Mouse (Mus musculus): Measurements from ENCODE around the gene 1700086D15Rik. TPM values are rescaled to one million over a fixed set of nuclear protein-coding genes. Genes with fewer than 3 reads are reported as not detected.

Gene 1700086D15Rik
- polyA plus RNA-seq, 2 experiments, result not detected

DNA sequence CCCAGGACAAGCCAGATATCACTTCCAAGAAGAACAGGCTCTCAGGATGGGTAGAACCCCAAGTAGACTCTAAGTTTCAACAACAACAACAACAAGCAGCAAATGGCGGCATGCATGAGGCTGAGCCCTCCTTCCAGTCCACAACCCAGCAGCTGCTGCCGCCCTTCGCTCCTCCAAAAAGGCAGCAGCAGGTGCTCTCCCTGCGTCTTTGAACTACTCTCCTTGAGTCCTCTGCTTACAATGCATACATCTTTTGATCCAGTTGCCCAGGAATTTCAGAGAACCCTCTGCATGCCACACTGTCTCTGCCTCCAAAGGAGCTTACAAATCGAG, 1.1 kb downstream of the 1700086D15Rik start:
- H3K4me3 ChIP-seq (ENCODE audit: insufficient read depth in 1 of 2, low read depth in 2 of 2, low read length in 2 of 2), result no peak overlapping the region
- H3K27ac ChIP-seq, result no peak overlapping the region
- no peaks in the 10 kb centered on the region for H3K36me3 ChIP-seq (replicated peaks; ENCODE audit: control insufficient read depth, insufficient read depth, low read depth)
- TF ChIP-seq EP300 (IDR thresholded peaks at IDR 0.05; ENCODE audit: low read depth), result no peak
- TF ChIP-seq CTCF (IDR thresholded peaks at IDR 0.05; ENCODE audit: low read depth), result no peak
- no peaks in the 10 kb centered on the region for H3K4me1 ChIP-seq (replicated peaks; ENCODE audit: control insufficient read depth in 2 of 2, insufficient read depth in 2 of 2, low read length in 1 of 2)
- WGBS (ENCODE audit: insufficient replicate concordance), result 75% methylated on average over 5 of the region's 5 CpGs
- ATAC-seq (ENCODE audit: insufficient read depth) (no peak), DNase-seq (ENCODE audit: low read depth in 3 of 3, low spot score in 3 of 3) (no peak)
- no peak overlapping the region for H3K9ac ChIP-seq (replicated peaks)
- H3K9me3 ChIP-seq (ENCODE audit: control insufficient read depth, low read length), result no peaks in the 10 kb centered on the region
- no peak overlapping the region for H3K4me2 ChIP-seq (ENCODE audit: low read depth)
- H3K27me3 ChIP-seq (ENCODE audit: control insufficient read depth, insufficient read depth, low read length), result peaks cover 13% of the 10 kb centered on the region

DNA sequence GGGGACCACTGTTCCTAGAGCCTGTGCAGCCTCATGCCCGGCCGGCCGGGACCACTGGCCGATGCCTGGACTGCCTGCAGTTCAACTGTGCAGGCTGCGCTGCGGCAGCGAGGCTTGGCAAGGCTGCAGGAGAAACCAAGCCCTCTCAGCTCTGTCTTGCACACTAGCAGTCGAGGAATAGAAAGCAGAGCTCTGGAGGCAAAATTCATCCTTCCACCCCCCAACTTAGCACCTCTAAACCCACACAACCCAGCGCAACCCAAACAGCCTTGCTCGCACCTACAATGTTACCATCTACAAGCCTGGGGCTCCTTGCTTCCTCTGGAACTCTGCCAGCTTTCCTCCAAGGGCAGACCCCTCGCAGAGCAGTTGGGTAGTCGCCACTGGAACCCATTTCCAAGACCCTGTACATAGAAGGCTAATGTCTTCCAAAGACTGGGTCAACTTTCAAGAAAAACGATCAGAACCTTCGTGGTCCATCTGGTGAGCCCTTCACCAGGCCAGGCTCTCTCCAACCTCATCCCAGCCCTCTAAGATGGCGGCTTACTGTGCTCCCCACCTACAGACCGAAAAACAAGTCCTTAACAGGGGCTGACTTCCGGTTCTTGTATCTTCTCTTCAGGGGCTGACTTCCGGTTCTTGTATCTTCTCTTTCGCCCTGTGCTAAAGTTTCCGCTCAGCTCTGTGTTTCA, 1.6 kb downstream of the 1700086D15Rik start:
- Histone ChIP-seq H3K4me3 (ENCODE audit: insufficient read depth in 1 of 2, low read depth in 2 of 2, low read length in 2 of 2) (no peak overlapping the region), H3K9me3 (ENCODE audit: control insufficient read depth, low read length) (no peaks in the 10 kb centered on the region), H3K9ac (replicated peaks) (no peak overlapping the region), H3K27ac (no peak overlapping the region), H3K4me2 (ENCODE audit: low read depth) (no peak overlapping the region), H3K36me3 (replicated peaks; ENCODE audit: control insufficient read depth, insufficient read depth, low read depth) (no peaks in the 10 kb centered on the region), H3K4me1 (replicated peaks; ENCODE audit: control insufficient read depth in 2 of 2, insufficient read depth in 2 of 2, low read length in 1 of 2) (no peaks in the 10 kb centered on the region), H3K27me3 (ENCODE audit: control insufficient read depth, insufficient read depth, low read length) (peaks cover 13% of the 10 kb centered on the region)
- ATAC-seq (ENCODE audit: insufficient read depth) (no peak), DNase-seq (ENCODE audit: low read depth in 3 of 3, low spot score in 3 of 3) (no peak)
- WGBS (ENCODE audit: insufficient replicate concordance), result 71% methylated on average over 20 of the region's 20 CpGs
- TF ChIP-seq EP300 (IDR thresholded peaks at IDR 0.05; ENCODE audit: low read depth) (no peak), CTCF (IDR thresholded peaks at IDR 0.05; ENCODE audit: low read depth) (no peak)

DNA sequence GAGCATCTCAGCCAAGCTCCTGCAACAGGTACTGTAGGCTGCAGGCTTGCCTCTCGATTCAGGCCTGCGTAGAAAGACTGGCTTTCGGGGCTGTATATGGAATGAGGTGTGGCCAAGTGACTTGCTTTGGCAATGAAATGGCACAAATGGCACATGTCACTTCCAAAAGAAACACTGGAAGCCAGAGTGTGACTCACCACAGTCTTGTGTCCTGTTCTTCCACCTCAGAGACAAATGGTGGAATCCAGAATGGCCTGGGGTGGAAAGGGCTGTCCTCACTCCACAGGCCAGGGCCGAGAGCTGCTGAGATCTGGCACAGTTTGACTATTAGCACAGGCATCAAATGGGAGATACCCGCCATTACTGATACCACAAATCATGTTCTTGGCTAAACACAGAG, 6.7 kb downstream of the 1700086D15Rik start:
- no peak overlapping the region for H3K9ac ChIP-seq (replicated peaks)
- TF ChIP-seq CTCF (IDR thresholded peaks at IDR 0.05; ENCODE audit: low read depth) (no peak), EP300 (IDR thresholded peaks at IDR 0.05; ENCODE audit: low read depth) (no peak)
- no peaks in the 10 kb centered on the region for H3K4me1 ChIP-seq (replicated peaks; ENCODE audit: control insufficient read depth in 2 of 2, insufficient read depth in 2 of 2, low read length in 1 of 2)
- no peak overlapping the region for H3K4me2 ChIP-seq (ENCODE audit: low read depth)
- no peak overlapping the region for H3K27ac ChIP-seq
- DNase-seq (ENCODE audit: low read depth in 3 of 3, low spot score in 3 of 3) (no peak), ATAC-seq (ENCODE audit: insufficient read depth) (no peak)
- no peaks in the 10 kb centered on the region for H3K36me3 ChIP-seq (replicated peaks; ENCODE audit: control insufficient read depth, insufficient read depth, low read depth)
- 64% methylated on average over 5 of the region's 5 CpGs for WGBS (ENCODE audit: insufficient replicate concordance)
- no peak overlapping the region for H3K4me3 ChIP-seq (ENCODE audit: insufficient read depth in 1 of 2, low read depth in 2 of 2, low read length in 2 of 2)
- no peaks in the 10 kb centered on the region for H3K27me3 ChIP-seq (ENCODE audit: control insufficient read depth, insufficient read depth, low read length)
- no peaks in the 10 kb centered on the region for H3K9me3 ChIP-seq (ENCODE audit: control insufficient read depth, low read length)

DNA sequence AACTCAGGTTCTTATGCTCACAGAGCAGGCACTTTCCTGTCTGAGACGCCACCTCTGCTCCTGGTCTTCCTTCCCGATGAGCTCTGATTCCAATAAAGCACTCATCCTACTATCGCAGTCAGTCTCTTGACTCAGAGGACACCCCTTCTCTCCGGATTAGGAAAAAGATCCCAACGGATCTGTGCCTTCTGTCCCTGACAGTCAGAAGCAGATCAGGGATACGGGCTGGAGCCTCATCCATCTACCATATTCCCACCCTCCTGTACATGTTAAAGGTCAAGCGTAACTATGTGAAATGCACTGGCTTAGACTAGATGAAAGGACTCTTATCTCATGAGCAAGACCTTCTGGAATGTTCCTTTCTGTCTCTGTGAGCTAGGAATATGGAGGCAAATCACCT, 11.2 kb downstream of the 1700086D15Rik start:
- H3K4me3 ChIP-seq (ENCODE audit: insufficient read depth in 1 of 2, low read depth in 2 of 2, low read length in 2 of 2), result no peak overlapping the region
- 70% methylated on average over 7 of the region's 7 CpGs for WGBS (ENCODE audit: insufficient replicate concordance)
- no peak for ATAC-seq (ENCODE audit: insufficient read depth)
- TF ChIP-seq EP300 (IDR thresholded peaks at IDR 0.05; ENCODE audit: low read depth) (no peak), CTCF (IDR thresholded peaks at IDR 0.05; ENCODE audit: low read depth) (no peak)
- H3K4me2 ChIP-seq (ENCODE audit: low read depth), result no peak overlapping the region
- no peak overlapping the region for H3K9ac ChIP-seq (replicated peaks)
- no peaks in the 10 kb centered on the region for H3K36me3 ChIP-seq (replicated peaks; ENCODE audit: control insufficient read depth, insufficient read depth, low read depth)
- no peaks in the 10 kb centered on the region for H3K9me3 ChIP-seq (ENCODE audit: control insufficient read depth, low read length)
- H3K4me1 ChIP-seq (replicated peaks; ENCODE audit: control insufficient read depth in 2 of 2, insufficient read depth in 2 of 2, low read length in 1 of 2), result no peaks in the 10 kb centered on the region
- no peak for DNase-seq (ENCODE audit: low read depth in 3 of 3, low spot score in 3 of 3)
- no peaks in the 10 kb centered on the region for H3K27me3 ChIP-seq (ENCODE audit: control insufficient read depth, insufficient read depth, low read length)
- no peak overlapping the region for H3K27ac ChIP-seq

DNA sequence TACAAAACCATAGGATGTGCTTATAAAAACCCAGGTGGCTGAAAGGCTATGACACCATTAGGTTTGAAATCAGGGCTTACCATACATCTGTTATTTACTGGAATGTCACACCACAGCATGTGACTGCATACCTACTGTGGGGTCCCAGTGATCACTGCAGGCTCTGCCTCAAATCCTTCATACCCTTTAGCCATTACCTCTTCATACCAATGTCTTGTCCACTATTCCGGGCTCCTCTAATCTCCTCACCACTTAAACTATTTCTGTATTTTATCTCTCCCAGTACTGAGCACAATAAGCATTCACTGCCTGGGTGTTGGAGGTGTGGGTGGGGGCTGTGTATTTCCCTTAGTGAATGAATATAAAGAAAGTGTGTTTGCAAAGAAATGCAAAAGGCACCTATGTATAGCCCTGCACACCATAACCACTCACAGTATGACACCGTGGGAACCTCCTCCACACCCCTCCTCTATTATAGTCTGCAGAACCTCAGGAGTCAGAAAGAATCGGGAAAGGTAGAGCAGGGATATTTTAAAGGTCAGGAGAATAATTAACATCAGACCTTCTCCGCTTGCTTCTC, 16.8 kb downstream of the 1700086D15Rik start:
- Histone ChIP-seq H3K27ac (no peak overlapping the region), H3K9me3 (ENCODE audit: control insufficient read depth, low read length) (no peaks in the 10 kb centered on the region), H3K9ac (replicated peaks) (no peak overlapping the region), H3K36me3 (replicated peaks; ENCODE audit: control insufficient read depth, insufficient read depth, low read depth) (no peaks in the 10 kb centered on the region), H3K27me3 (ENCODE audit: control insufficient read depth, insufficient read depth, low read length) (no peaks in the 10 kb centered on the region), H3K4me2 (ENCODE audit: low read depth) (no peak overlapping the region), H3K4me1 (replicated peaks; ENCODE audit: control insufficient read depth in 2 of 2, insufficient read depth in 2 of 2, low read length in 1 of 2) (no peaks in the 10 kb centered on the region), H3K4me3 (ENCODE audit: insufficient read depth in 1 of 2, low read depth in 2 of 2, low read length in 2 of 2) (no peak overlapping the region)
- ATAC-seq (ENCODE audit: insufficient read depth) (no peak), DNase-seq (ENCODE audit: low read depth in 3 of 3, low spot score in 3 of 3) (no peak)
- WGBS (ENCODE audit: insufficient replicate concordance), result 57% methylated on average over 4 of the region's 4 CpGs
- TF ChIP-seq CTCF (IDR thresholded peaks at IDR 0.05; ENCODE audit: low read depth) (no peak), EP300 (IDR thresholded peaks at IDR 0.05; ENCODE audit: low read depth) (no peak)

Data from liver, embryonic 14.5 days (tissue).